Mouse (Mus musculus): ENCODE data around the gene Derl2.

Gene Derl2

DNA sequence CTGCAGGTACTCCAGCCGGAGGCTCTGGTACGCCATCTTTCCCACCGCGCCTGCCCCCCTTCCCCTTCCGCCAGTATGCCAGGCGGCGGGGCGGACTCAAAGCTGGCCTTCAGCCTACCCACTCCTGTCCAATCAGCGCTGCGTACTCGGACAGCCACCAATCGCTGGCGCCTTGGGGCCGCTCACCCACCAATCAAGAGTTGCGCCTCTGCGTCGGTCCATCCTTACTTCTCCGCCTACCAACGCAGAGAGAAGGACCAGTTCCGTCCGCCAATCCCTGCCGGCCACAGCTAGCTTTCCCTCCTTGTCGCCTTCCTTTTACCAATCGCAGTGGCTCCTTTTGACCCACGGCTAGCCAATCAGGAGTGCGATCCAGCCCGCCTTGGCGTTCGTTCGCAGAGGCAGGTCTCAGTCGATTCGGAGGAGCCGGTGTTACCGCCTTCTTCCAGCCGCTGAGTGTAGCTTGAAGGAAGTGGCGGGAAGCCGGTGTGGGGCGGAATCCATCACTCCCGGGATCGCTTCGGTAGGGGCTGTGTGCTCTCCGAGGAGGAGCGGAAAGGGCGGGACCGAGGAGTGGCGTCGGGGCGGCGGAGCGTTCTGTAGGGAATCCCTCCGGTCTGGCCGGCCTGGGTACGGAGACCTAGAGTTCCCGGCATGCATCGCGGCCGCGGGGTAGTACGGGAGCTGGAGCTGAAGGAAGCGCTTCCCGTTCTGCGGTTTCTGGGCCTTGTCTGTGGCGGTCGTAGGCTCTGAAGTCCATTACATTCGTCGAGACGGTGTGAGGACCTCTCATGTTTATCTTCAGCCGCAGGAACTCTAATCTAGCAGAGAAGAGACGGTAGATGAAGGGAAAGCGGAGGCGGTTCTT lies at the start of gene Derl2, which contains the start of gene Mis12:
TSS of gene Derl2 (minus strand) at position 641 of the 868 bp plus-strand sequence.
TSS of gene Mis12 (plus strand) at position 411 of the 868 bp plus-strand sequence.
- DNase-seq, result peak; percentile 98

DNA sequence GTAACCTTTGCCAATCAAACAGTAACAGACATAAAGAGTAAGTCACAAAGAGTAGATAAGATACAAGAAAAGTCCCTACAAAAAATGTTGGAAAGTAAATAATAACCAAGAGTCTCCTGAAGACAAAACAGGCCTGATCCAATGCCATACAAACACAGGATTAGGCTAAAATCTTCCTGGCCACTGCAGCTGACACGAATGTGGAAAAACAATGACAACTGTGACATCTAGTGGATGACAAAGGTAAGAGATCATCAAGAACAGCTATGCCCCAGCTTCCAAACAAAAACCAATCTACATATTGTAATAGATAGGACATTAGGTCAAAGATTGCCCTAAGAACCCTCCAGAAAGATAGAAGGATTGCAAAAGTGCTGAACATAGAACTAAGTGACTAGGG lies 32.9 kb upstream of the Derl2 start:
- no peak for DNase-seq

- DNase-seq, result no peak
Measured at GRCm38 (mm10) chr11:71039526-71040298, 20.1 kb upstream of the Derl2 start.

- DNase-seq, result no peak
Measured at GRCm38 (mm10) chr11:71033163-71033761, 13.6 kb upstream of the Derl2 start, which contains the start of gene 6330403K07Rik. Gene 6330403K07Rik, minus strand, starts transcription at chr11:71033513.

DNA sequence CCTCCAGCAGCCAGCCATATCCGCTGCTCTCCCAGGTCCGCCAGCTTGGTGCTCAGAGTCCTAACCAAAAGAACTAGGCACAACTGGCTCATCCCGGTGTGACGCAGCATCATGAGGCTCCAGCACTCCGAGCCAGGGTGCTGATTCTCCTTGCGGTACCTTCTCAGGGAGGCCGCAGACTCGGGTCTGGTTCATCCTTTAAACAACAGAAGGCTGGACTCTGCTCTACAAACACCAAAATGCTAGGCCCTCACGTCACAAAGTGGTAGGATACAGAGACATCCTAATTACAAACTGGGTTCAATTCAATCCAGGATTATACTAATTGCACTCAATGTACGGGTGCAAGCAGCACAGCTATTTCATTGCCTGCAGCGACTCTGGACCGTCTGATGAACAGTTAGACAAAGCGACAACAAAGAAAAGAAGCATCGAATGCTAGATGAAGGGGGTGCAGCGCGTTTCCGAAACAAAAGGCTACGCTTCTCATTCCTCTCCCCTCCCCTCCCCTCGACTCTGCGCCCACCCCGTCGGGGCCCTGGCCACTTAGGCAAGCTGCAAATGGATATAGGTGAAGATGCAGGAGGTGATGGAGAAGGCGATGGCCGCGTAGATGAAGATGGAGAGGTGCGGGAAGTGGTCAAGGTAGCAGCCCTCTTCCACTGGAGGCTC lies 13.0 kb upstream of the Derl2 start:
- no peak for DNase-seq

- DNase-seq, result no peak
Measured at GRCm38 (mm10) chr11:71032070-71032469, 12.4 kb upstream of the Derl2 start.

- no peak for DNase-seq
Measured at GRCm38 (mm10) chr11:71029403-71030118, 9.9 kb upstream of the Derl2 start.

DNA sequence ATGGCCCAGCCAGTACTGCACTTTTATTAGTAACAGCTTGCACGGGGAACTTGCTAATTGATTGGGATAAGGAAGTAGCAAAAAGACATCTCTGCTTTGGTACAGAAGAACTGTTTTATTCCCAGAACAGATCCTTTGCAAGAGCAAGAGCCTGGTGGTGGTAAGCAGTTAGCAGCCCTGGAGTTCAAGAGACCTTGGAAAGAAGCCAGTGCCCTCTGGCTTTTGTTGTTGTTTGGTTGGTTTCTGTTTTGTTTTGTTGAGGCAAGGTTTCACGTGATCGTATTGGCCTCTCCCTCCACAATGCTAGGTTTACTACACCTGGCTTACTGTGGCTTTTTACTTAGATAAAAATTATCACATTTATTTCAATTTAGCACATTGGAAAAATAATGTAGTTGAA lies 8.6 kb upstream of the Derl2 start:
- no peak for DNase-seq

DNA sequence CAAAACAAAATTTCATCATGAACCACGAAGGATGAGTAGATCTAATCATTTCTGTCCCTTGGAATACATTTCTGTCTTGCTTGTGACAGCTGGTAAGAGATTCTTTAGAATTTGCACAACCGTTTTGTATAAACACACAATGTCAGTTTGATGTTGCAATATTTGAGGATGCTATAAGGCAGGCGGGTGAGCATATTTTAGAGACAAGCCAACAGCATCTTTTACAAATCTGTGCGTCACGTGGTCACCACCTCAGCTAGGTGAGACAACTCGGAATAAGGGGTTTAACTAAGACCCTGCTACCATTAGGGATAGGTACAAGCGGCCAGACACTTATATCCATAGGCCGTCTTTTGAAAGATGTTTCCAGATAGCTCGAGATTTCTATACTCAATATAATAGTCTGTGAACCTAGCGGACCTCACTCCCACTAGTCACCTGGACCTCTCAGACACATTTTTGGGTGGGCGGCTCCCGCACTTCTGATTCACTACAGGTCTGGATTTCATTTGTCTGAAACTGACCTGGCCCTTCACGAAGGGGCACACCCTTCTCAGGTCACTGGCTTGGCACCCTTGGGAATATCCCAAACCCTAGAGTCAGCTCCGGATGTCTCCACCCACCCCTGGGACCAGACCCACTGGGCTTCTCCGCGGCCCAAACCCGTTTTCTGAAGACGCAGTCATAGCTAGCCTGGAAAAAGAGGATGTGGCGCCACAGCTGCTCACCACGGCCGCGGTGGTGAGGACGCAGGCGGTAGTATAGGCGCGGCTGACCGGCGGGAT lies 1.0 kb downstream of the Derl2 start:
- no peak for DNase-seq

- no peak for DNase-seq
Measured at GRCm38 (mm10) chr11:71017051-71017450, 2.6 kb downstream of the Derl2 start.

DNA sequence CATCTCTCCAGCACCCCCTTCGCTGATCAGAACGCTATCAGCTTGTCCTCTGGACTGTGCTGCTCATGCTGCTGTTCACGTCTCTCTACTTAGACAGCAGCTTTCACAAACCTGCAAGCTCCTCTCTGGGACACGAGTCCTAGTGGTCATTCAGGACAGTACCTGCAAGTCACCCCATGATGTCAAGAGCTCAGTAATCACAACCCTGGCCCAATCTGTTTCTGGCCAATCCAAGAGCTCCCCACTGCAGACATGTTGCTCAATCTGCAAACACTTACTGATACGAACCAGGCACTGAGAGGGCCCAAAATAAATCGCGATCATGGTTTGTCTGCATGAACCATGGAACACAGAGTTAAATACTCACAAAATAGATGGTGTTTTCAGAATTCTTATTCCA lies 6.9 kb downstream of the Derl2 start:
- no peak for DNase-seq

- no peak for DNase-seq
Measured at GRCm38 (mm10) chr11:71008321-71008720, 11.3 kb downstream of the Derl2 start.

DNA sequence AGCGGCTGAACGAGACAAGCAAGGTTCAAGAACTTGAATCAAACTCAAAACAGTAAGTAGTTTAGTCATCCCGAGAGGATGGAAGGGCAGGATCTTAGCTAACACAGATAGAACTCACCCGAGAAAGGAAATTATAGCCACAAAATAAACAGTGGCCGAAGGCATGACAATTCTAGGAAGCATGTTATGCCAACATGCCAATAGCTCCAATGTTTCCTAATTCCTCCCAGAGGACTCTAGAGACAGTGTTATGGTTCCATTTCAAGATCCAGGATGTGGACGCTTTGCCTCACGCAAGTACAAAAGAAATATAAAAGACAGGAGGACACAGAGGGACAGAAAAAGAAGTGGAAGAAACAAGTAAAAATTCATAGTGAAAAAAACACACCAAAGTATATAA lies 11.8 kb downstream of the Derl2 start:
- DNase-seq, result no peak

DNA sequence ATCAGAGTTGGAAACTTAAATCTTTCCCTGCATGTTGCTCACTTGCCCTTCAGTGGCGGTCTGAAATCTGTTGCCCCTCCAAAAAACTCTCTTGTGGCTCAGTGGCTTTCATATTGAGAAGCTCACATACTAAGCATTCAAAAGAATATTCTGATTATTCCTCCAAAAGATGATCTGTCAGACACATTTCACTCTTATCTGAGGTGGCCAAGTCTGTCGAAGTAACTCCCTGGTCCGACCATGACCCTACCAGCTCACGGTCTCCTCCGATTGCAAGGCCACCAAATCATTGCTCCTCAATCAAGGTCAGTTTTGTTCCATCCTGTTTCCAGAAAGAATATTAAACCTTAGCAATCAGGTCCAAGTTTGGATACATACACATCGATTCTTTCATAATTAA lies 12.6 kb downstream of the Derl2 start:
- DNase-seq, result no peak

DNA sequence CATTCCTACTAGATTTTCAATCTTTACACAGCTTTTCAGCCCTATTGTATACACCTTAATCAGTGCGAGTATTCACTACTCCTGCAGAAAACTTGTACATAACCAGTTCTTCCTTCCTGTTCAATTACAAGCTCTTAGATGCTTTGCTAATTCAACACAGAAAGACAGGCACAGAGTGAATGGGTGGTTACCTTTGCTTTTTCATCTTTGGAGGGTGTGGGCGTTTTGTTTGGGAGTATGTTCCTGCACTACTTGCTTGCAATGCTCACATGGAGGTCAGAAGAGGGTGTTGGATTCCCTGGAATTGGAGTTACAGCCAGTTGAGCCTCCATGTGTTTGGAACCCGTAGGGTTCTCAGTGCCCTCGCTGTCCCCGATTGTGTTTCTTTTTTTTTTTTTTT lies 14.6 kb downstream of the Derl2 start:
- DNase-seq, result peak; percentile 6

DNA sequence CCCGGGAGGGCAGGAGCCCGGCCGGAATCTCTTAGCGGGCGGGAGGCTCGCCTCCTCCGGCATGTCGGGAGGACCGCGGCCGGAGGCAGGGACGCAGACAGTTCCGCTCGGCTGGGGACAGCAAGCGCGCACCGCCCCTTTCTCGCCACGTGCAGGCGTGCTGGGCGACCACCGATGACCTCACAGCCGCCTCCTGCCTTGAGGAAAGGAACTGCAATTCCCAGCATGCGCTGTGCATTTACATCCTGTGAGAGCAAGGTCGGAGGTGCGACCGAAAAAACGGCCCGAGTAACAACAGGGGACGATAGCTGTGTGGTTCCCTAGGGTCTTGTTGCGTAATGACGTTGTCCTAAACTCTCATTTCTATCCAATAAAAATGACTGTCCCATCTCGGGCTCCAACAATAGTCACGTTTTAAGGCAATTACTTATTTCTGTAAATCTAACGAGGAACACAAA lies 15.3 kb downstream of the Derl2 start, which contains the start of gene Dhx33:
TSS of gene Dhx33 (minus strand) at position 122 of the 458 bp plus-strand sequence.
- peak; percentile 93 for DNase-seq

GRCm38 (mm10) chr11:71003611-71004315 lies 15.9 kb downstream of the Derl2 start:
- no peak for DNase-seq

- DNase-seq, result no peak
Measured at GRCm38 (mm10) chr11:71001167-71001566, 18.5 kb downstream of the Derl2 start.

DNA sequence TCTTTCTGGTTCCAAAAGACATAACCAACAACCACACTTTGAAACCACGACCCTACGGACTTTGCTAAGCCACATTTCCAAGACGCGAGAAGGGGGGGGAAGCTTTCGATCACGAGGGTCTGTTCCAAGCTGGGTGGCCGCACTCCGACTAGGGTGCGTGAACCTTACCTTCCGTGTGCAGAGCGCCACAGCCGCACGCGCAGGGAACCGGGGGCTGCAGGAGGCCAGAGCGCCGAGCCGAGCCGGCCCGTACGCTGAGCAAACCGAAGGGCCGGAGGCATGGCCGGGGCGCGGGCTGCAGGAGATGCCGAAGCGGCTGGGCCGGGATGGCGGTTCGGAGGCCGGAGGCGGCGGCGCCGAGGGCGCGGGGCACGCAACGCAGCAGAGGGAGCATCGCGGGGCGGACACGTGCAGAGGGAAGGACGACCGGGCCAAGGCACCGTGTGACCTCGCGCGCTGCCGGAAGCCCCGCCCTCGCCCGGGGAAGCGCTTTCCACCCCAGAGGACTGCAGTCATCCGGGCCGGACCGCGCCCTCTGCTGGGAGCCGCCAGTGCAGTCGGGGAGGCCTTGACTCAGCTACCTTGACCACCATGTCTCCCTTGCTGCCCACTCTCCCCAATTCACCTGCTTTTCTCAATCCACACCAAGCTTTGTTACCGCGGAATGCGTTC lies 36.9 kb downstream of the Derl2 start, which contains the start of gene C1qbp:
TSS of gene C1qbp (minus strand) at position 470 of the 672 bp plus-strand sequence.
- peak; percentile 94 for DNase-seq

DNA sequence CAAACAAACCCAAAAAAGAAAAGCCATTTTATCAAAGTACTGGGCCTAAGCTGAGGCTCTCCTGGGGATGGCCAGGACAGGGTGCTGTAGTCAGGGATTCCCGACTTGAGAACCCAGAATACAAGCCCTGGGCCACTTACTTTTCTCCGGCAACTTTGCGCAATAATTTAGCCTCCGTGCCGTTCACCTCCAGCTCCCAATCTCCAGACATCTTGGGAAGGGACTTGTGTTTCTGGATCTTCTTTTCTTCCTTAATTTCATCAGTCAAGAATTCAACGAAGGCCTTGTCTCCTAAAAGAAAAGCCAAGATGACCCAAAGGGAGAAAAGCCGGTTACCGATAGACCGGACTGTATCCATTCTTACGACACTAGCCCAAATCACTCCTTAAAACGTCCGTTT lies 37.6 kb downstream of the Derl2 start:
- DNase-seq, result no peak
